Mouse (Mus musculus) hindlimb bud, embryonic 11.5 days (tissue): ENCODE measurements around the gene Ctps2.
"Not testable (repeated sequence)": the region's sequence is repeated elsewhere in the genome, so short reads cannot be mapped to it uniquely, and the experiment has no call there.

Experiments
- DNase-seq: peaks from one replicate; pipeline ENCODE4 v3.0.0-alpha.2; 2012; ENCODE audit warnings: low read depth, low spot score; ENCODE audit errors: extremely low spot score

Gene Ctps2

GRCm38 (mm10) chrX:162900938-162901337 lies at the start of gene Ctps2:
Ctps2 (plus strand) TSS chrX:162901238.
- DNase-seq, result no peak

- DNase-seq, result no peak
These were observed 32.6 kb upstream of the Ctps2 start for GRCm38 (mm10) chrX:162868294-162868965.

DNA sequence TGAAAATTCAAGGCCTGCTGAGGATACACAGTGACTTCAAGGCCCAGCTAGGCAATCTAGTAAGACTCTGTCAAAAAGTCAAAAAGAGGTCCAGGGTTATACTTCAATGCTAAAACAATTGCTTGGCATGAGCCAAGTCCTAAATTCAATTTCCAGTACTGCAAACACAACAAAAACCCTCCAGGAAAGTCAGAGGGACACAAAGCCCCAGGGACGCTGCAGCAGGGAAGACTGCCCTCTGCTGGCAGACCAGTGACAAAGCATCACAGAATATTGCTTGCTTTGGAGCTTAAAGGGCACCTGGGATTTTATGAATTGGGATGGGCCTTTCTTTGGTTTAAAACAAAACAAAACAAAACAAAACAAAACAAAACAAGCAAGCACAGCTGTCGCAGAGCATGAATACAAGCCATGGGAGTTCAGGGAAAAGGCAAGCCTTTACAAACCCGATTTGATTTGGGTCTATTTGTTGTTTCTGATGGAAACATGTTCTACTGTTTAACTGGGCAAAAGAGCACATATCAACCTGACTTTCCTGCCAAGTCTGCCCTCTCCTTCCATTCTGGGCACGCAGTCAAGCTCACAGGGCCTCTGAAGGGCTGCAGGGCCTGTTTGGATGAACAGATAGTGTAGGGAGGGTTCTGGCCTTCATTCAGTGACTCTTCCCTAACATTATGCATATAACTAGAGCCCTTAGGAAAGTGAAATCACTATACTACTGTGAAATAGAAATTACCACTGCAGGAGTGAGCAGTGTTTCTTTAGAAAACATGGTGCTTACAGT lies 29.1 kb upstream of the Ctps2 start:
- DNase-seq, result no peak

DNA sequence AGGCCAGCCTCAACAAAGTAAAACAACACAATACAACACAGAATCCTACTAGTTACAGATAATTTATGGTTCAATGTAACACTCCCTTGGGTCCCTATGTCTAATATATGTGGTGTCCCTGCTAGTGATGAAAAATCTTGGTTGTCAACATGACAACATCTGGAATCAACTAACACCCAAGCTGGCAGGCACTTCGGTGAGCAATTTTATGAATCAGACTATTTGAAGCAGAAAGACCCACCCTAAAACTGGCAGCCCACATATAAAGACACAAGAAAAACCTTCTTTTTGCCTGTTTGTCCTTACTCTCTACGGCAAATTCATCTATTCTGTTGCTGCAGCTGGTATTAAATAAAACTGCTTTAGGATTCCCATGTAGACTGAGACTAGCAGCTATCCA lies 27.3 kb upstream of the Ctps2 start:
- no peak for DNase-seq

GRCm38 (mm10) chrX:162878236-162878635 lies 22.8 kb upstream of the Ctps2 start:
- no peak for DNase-seq

DNA sequence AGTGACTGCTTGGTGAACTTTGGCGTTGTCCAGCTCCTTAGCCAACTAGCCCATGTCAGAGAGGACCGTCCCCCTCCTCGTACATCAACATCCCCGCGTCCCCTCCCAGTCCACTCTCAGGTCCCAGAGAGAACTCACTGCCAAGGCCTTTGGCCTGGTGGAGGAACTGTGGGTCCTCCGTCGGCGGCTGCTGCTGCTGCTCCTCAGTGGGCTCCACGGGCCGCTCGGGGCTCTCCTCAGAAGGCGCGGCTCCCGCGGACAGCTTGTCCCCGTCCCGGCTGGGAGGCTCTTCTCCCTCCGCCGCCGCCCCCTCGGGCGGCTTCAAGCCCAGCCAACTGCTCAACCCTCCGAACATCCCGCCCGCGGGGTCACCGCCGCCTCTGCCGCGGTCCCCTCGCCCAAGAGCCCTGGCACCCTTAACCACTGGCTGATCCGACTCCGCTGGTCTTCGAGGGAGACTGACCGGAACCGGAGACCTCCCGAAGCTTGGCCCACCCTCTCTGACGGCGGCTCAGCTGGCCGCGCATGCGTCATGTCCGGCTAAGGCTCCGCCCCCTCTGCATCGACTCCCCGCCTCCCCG lies 13.0 kb upstream of the Ctps2 start, which contains the start of gene Syap1:
Gene Syap1, minus strand, starts transcription at position 517 of the 581 bp plus-strand sequence.
- peak; percentile 35 for DNase-seq

GRCm38 (mm10) chrX:162888575-162889223 lies 12.3 kb upstream of the Ctps2 start:
- DNase-seq, result not testable (repeated sequence)

DNA sequence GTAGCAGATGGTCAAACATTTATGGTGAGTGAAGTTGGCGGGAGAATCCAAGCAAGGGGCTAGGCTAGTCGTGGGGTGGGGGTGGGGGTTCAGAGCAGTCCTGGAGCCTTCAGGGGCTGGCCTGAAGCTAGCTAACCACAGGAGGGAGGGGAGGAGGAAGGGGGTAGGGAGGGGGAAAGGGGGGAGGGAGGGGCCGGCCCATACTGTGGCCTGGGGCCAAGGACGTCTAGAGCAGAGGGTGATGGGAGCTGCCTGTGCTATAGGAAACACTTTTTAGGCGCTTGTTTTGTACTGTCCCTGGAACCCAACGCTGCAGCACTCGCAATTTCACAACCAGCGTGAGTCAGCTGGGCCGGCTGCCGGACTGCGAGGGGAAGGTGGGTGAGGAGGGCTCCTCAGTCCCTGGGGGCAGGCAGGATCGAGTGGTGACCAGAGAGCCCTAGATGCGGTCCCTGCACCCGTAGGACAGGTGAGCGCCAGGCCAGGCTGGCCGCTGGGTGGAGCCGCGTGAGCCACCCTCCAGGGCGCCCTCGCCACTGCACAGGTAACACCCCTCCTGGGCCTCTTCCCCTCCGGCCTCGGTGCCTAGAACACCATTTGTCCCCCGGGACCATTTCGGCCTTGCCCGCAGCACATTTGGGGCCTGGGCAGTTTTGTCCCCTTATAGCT lies 467 bp downstream of the Ctps2 start:
- DNase-seq, result no peak

GRCm38 (mm10) chrX:162902040-162902734 lies 1.1 kb downstream of the Ctps2 start:
- DNase-seq, result no peak

DNA sequence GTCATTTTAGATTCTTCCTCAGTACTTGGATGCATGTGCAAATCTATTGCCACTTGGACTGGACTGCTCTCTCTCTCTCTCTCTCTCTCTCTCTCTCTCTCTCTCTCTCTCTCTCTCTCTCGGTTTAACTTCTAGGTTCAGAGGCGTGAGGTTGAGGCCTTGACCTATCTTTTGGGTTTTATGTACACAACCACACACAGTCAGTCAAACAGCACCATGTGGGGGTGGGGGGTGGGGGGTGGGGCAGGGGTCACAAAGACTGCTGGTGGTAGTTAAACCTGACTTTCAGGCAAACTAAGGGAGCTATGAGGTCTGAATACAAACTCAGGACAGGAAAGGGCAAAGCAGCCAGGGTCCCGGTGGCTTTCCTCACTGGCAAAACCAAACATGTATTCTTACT lies 6.5 kb downstream of the Ctps2 start:
- DNase-seq, result no peak

GRCm38 (mm10) chrX:162913651-162914050 lies 12.6 kb downstream of the Ctps2 start:
- no peak for DNase-seq

DNA sequence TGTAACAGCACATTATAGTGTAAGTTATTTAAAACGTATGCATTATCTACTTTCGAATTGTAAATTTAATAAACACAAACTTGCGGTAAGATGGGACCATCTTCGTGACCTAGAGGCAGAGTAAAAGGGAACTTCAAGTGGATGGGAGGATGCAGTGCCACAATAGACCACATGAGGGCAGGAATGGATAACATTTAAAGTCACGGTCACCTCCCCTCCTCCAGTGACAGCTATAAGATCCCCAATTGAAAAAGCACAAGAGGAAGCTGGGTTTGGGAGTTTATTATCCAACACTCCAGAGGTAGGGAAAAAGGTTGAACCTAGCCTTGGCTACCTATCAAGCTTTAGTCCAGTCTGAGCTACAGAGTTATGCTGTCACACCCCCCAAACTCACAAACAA lies 14.7 kb downstream of the Ctps2 start:
- DNase-seq, result no peak

DNA sequence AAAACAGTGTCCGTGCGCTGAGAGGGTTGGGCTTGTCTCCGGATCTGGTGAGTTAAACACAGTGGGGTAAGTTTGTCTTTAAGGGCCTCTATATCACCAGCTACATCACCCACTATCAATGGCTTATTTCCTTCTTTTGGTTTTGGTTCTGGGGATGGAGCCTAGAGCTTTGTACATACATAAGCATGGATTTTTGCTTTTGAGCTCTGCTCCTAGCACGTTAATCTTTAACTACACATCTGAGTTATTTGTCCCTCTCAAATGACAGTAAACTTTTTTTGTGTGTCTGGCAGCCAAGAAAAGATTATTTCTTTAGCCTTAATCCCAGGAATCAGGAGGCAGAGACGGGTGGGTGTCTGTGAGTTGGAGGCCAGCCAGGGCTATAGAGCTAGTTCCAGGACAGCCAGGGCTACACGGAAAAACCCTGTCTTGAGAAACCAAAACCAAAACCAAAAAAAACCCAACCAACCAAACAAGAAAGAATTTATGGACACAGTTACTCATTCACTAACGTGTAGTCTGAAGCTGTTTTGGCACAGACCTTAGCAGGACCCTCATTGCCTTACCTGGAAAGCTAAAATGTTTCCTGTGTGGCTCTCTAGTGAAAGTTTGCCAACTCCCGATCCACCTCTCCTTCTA lies 20.6 kb downstream of the Ctps2 start:
- DNase-seq, result no peak

DNA sequence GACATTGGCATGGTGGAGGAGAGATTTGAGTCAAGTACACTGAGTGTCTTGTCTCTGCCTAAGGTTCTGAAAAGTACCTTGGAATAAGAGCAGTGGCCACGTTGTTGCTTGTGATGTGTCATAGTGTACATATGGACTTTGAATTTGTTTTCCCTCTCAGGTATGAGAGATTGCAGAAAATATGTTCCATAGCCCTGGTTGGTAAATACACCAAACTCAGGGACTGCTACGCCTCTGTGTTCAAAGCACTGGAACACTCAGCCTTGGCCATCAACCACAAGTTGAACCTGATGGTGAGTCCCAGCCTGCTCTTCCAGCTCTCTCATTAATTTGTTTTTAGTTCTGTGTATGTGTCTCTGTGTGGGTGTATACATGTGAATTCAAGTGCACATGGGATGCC lies 30.4 kb downstream of the Ctps2 start:
- DNase-seq, result no peak

- no peak for DNase-seq
These were observed 41.0 kb downstream of the Ctps2 start for GRCm38 (mm10) chrX:162942027-162942426.

DNA sequence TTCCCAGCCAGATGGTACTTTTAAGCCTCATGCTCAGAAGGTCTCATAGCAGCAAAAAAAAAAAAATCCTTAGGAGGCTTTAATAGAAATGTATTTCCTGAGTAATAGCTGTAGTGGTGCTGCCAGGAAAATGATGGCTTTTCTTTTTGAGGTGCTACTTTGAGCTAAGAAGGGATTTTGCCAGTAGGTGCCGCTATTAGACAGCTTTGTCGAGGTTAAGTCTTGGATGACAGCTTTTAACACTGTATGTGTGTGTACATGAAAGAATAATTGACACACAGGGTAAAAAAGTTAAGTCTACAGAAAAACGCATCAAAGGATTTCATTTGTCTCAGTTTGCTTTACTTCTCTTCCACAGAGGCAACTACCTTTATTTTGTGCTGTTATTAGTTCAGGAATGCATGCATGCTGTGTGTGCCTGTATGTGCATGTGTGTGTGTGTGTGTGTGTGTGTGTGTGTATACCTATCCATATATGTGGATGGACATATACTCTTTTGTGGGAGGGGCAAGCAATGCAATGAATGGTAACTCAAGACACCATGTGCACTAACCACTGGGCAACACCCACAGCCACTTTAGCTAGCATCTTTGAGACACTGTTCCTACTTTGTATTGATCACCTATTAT lies 48.9 kb downstream of the Ctps2 start:
- DNase-seq, result no peak

DNA sequence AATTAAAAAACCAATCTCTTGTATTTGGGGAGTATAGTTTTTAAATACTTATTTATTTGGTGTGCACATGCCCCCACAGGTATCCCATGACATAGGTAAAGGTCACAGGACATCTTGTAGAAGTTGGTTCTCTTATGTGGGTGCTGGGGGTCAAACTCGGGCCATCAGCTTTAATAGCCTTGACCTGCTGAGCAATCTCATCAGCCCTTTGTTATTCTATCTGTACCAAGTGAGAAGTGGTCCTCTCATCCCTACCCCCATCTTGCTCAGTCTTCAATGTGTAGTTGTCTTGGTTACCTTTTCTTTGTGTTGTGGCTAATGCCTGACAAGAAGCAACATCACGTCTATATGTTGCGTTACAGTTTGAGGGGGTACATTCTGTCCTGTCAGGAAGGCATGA lies 56.9 kb downstream of the Ctps2 start:
- no peak for DNase-seq

DNA sequence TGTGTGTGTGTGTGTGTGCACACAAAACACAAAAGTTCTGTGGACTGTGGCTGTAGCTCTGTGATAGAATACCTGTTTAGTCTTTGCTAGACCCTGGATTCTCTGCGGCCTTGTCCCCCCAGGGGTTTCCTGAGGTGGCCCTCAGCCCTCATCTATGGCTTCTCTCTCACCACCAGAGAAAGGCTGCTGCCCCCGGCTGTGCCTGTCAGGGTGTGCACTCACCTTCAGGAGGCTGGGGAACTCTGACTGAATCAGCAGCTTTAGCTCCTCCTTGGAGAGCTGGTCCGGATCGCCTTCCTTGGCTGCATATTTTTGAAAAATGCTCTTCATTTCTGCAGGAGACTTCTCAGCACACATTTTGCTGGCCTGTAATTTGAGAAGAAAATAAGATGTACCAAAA lies 62.8 kb downstream of the Ctps2 start:
- DNase-seq, result no peak

- DNase-seq, result no peak
These were observed 63.3 kb downstream of the Ctps2 start, which contains the start of gene S100g for GRCm38 (mm10) chrX:162964383-162964782. S100g (minus strand) TSS chrX:162964599.
